Mouse (Mus musculus): Measurements from ENCODE around the gene Rnf220.

The Rnf220 gene

DNA sequence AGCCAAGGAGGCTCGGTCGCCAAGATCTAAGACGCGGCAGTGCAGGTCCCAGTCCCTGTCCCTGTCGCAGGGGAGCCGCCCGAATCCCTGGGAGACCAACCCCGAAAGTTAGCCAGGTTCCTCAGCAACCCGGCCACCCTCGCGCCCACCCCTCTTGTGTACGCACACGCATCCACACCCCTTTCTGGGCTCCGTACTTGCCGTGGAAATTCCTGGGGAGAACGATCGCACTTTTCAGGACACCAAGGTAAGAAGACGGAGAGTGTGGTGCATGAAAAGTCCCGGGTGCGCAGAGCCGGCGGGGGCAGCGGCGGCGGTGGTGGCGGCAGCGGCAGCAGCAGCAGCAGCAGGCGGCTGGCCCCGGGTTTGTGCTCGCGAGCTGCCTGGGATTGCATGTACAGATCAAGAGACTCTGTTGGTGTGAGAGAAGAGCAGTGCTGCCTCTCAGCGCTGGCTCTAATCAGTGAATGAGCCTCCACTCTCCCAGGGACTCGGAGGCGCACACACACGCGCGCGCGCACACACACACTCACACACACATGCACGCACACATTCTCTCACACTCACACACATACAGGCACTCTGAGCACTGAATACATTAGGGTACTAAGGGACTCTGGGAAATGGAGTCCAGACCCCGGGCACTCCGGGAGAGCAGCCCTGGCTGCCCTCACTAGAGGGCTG is at the start of gene Rnf220:
Gene Rnf220 (minus strand): TSS at position 571 of the 684 bp plus-strand sequence.
- DNase-seq (ENCODE audit: low spot score): peak; percentile 96

DNA sequence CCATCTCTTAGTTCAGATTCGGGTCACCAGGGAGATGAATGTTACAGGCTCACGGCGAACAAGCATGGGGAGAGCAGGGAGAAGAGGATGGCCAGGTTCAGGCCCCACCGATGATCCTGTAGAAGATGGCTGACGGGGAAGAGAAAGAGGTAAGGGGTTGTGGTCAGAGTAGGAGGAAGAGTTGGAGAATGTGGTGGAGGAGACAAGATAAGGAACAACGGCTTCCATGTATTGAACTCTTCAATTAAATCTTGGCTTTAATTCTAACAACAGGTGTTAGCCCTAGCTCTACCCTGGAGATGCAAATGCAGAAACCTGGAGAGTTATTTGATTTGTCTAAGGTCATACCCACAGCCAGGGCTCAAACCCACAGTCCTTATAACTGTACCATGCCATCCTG is 49.8 kb upstream of the Rnf220 start:
- no peak for DNase-seq (ENCODE audit: low spot score)

DNA sequence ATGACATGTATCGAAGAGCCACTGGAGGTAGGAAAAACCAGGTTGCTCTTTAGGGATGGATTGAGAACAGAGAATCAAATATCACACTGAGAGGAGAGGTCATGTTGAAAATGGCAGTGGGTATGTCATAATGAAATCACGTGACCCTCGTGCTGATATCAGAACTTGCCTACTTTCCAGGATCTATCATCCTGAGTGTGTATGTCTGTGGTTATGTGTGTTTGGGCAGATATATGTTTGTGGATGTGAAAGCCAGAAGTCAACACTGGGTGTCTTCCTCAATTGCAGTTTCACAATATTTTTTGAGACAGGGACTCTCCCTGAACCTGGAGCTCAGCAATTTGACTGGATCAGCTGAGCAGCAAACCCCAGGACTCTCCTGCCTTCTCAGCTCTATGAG is 48.6 kb upstream of the Rnf220 start:
- no peak for DNase-seq (ENCODE audit: low spot score)

DNA sequence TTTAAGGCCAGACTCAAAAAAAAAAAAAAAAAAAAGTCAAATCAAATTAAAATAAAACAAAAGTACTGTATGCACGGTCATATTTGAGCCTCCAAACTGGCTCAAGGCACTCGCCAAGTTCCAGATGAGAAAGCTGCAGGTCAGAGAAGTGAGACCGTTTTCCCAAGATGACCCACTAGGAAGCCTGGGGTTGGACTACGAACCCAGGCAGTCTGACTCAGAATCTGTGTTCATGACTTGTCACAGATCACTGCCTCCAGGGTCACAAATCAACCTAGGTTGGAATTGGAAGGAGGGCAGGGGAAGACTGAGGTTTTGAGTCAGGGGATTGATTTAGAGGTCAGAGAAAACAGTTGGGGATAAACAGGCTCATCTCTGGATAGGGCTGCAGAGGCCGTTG is 43.7 kb upstream of the Rnf220 start:
- no peak for DNase-seq (ENCODE audit: low spot score)

DNA sequence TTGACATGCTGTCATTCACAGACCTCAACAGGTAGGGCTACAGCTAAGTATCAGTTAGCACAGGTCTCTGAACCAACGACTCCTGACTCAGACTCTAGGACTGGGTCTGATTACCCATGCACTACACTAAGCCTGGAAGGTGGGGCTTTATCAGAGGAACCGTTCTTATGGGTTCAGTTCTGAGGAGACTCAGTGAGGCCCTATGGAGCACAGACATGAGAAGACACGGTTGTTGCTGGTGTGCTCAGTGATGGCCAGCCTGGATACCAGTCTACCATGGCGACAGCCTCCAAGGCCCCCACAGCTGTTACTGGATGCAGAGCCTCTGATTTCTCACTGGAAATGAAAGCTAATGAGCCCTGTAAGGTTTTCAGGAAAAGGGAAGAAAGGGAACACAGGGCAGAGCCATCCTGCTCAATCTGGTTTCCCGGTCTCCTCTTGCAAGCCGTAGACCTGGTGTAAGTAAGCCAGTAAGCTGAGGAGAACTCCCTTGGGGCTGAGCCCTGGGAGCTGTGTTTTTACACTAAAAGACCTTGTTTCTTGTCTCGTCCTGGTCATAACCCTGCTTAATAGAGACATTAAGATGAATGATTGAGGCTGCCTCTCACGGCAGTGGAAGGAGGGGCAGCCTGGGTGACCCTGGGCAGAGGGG is 42.6 kb upstream of the Rnf220 start:
- DNase-seq (ENCODE audit: low spot score): no peak

DNA sequence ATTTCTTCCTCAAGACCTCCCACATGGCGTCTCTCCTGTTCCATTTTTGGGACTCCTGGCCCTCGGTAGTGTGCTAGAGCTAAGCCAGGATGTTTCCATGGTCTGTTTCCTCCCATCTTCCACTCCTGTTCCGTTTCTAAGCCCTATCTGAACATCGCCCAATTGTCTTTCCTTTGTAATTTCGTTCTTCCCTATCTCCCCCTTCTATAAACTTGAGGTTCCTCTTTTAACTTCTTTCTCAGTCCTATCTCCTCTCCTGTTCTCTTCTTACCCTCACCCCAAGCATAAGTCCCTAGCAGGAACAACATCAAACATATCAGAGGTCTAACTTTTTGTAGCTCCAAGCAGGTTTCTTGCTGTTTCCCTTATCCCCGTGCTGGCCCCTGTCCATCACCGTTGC is 40.1 kb upstream of the Rnf220 start:
- DNase-seq (ENCODE audit: low spot score): no peak

DNA sequence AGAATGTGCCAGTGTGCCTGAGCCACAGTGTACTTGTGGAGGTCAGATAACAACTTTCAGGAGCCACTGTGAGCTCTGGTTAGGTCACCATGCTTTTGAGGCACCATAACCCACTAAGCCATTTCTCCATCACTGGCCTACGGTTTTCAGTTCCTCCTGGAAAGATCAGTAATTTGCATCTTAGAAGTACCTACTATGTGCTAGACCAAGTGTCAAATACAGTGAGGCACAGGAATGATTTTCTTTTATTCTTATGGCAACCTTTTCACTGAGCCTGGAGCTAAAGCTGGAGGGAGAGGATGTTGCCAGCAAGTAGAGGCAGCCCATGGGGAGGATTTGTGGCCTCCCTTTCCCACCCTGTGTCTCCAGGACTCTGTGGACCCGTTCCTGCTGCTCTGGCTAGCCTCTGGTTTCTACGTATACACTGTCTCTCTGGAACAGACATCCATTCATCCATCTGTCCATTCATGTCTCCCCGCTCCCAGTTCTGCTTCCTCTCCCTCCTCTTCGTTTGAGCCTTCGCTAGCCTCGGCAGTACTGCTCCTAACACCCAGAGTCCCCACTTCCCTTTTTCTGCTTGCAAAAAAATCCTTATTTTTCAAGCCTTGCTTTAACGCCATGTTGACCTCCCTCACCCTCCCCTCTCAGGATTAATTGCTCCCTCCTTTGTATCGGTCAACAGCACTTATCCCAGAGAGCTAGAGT is 38.8 kb upstream of the Rnf220 start:
- DNase-seq (ENCODE audit: low spot score): no peak

DNA sequence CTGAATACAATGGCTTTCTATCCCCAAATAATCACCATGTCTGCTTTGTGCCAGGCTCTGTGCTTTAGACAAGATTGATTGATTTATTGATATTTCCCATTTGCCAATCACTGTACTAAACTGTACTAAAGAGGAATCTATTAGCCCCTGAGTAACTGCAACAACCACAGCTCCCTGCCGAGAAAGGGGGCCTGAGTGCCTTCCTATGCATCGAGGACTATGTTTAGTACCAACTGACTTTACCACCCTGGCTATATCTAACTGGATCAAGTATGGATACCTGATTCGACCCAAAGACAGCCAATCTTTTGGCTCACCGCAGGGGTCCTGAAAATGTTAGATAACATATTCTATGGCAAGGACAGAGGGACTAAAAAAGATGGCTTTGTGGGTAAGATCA is 33.0 kb upstream of the Rnf220 start:
- DNase-seq (ENCODE audit: low spot score): no peak

DNA sequence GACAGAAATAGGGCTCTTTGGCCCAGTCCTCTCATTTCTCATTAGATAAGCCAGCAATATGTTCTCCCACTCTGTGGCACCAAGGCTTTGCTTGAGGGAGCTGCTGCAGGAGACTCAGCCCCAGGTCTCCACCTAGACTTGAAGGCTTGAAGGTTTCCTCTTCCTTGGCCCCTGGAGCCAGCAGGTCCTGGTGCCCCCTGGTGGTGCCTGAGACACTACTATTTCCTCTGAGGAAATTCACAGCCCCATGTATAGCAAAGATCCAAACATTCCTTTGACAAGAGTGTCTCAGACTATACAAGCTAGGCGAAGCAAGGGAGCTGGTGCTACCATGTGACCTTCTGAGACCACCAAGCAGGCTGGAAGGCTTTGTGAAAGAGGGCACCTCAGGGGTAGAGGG is 31.1 kb upstream of the Rnf220 start:
- peak; percentile 84 for DNase-seq (ENCODE audit: low spot score)

DNA sequence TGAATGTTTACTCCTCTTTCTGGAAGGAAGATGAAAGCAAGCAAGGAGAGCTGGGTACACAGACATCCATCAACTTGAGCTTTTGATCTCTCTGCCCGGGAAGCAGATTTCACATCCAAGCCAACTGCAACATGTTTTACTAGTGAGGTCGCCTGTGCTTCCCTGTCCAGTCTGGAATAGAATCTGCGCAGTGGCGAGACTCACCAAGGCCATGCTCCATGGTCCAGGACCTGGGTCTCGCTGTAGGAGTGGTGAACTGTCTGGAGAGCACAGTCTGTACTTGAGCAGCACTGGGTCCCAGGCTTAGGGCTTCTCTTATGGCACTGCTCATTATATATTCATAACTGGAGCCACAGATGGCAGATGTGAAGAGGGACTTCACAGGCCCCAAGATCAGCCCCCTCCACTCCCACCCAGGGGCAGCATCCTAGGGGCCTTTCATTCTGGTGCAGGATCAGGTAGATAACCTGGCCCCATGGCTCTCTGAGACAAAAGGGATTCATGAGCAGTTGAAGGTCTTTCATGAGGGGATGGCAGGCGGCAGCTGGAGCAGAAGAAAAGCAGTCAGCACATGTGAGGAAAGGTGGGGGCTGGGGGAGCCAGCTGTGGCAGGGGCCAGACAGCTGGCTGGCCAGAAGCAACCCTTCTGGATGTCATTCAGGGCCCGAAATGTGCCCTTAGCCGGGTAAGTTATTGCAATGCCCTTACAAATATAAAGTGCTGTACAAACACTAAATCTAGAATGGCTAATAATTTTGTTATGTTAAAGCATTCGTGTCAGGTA is 30.5 kb upstream of the Rnf220 start:
- DNase-seq (ENCODE audit: low spot score): peak; percentile 37

DNA sequence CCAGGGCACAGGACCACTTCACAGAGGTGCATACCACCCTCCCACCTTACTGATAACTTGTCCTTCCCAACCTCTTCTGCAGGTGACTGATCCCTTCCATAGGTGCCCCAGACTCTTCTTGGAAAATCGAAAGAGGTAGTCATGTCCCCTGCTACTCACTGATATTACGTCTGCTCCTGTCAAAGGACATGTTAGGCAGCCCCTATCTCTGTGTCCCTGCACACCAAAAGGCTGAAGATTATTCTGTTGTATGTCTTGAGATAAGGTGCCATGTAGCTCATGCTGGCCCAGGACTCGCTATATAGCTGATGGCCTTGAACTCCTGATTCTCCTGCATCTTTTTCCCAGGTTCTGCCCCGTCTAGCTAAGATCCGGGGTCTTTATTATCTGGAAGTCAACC is 29.1 kb upstream of the Rnf220 start:
- DNase-seq (ENCODE audit: low spot score): no peak

DNA sequence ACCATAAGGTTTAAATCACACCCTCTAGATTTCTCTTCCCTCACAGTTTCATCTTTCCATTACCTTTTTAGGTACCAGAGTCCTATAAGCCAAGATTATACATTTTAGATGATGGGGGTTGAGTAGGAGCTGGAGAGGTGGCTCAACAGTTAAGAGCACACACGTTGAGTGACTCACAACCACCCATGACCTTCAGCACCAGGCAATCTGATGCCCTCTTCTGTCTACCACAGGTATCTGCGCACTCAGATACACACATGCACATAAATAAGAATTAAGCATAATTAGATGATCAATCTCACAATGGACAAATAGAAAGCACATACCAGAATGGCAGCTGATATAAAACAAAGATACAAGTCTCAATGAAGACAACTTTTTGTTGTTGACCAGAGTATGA is 24.5 kb upstream of the Rnf220 start:
- no peak for DNase-seq (ENCODE audit: low spot score)

DNA sequence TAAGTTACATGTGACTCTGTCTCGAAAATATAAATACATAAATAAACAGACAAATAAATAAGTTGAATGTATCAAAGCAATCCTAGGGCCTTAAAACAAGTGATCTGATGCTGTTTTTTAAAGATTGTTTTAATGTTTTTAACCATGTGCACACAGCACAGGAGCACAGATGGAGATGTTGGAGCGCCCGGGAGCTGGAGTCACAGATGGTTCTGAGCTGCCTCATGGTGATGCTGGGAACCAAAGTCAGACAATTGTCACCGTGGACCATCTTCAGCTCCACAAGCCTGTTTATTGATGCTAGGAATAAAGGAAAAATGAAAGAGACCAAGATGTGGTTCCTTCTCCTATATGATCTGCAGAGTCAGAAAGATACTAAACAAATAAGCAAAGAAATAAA is 21.4 kb upstream of the Rnf220 start:
- no peak for DNase-seq (ENCODE audit: low spot score)

DNA sequence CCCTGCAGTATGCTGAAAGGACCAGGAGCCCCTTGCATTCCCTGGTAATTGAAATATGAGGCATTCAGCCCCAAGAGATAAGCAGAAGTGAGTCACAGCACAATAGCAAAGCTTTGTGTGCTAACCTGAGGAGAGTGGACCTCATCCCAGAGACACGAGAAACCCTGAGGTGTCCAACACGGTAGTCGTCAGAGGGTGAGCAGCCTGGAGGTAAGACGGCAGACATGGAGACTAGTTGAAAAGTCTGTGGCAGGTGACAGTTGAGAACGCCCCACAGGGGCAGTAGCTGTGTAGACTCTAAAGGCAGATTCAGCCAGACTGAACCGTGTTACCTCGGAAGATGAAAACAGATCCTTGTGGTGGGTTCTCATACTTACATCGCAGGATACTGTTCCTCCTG is 2.2 kb upstream of the Rnf220 start:
- DNase-seq (ENCODE audit: low spot score): no peak

DNA sequence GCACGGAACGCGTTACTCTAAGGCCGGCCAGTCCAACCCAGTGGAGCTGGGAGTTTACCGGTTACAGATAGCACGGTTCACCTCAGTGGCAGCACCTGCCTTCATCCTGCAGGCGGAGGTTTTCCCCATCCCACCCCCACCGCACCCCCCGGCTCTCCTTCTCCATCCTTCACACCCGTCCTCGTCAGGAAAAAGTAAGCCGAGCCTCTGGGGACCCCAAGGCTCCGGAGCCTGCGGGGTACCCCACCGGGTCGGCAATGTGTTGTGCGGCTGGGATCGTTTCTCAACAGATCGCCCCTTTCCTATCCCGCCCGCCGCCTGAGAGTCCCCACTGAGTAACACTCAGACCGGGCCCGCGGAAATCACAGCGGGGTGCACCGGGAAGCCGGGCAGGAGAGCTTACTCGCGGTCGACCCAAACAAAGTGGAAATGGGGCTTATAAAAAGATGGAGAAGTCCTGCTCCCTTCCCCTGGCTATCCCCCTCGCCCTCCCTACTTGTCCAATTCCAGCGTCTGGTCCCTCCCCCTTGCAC is 917 bp downstream of the Rnf220 start:
- no peak for DNase-seq (ENCODE audit: low spot score)

DNA sequence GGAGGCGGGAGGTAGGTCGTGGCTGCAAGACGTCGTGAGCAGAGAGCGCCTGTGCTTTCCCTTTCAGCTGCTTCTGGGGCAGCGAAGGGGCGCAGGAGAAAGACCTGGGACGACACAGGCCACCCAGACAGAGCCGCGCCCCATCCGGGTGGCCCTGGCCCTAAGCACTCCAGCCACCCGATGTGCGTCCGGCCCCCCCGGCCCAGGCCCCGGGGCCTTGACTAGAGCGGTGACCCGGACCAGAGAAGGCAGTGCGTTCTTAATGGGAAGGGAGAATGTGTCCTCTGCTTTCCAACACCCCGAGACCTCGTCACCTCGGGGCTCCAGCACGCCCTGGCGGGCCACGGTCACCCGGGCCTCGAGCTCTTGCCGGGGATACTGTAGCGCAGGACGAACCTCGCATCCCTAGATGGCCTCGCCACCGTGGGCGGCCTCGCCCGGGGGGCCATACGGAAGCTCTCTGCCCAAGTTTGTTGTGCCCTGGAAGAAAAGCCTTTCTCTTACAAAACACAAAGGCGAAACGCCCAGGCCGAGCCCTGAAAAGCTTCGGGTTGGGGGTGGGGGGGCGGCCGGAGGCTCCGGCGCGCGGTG is 1.8 kb downstream of the Rnf220 start:
- DNase-seq (ENCODE audit: low spot score): peak; percentile 65

DNA sequence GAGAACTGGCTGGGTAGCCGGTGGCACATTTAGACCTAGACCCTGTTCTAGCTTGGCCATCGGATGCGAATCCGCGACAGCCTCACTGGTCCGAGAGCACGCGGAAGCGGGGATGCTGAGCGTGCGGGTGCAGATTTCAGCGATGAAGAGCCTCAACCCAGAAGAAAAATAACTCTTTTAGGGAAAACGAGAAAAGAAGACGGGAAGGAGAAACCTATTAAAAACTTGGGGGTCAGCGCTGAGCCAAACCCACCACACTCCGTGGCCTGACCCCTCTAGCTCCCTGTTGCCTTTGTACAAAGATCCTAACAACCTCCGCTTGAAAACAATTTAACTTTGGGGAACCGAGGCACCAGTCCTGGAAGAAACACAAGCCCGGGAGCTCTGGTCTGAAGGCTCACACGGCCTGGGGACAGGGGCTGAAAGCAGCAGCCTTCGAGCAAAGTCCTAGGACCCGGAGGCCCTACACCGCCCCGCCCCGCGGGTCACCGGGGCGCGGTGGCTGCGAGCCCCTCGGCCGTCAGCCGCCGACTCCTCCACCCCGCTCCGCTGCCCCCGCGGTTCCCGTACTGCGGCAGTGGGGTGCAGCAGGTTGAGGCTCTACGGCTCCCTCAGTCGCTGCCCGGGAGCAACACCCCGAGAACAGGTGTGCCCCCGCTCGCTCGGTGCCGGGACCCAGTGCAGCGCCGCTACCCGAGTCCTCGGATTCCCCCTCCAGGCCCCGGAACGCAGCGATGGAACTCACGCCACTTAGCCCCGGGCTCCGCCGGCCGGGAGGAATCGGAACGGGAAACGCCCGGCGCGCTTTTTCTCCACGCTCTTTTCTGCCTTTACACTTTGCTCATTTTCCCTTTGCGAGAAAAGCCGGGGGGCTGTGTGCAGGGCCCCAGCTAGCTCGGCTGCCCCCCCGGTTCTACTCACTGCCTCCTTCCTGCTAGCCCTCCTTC is 2.7 kb downstream of the Rnf220 start:
- DNase-seq (ENCODE audit: low spot score): peak; percentile 68

DNA sequence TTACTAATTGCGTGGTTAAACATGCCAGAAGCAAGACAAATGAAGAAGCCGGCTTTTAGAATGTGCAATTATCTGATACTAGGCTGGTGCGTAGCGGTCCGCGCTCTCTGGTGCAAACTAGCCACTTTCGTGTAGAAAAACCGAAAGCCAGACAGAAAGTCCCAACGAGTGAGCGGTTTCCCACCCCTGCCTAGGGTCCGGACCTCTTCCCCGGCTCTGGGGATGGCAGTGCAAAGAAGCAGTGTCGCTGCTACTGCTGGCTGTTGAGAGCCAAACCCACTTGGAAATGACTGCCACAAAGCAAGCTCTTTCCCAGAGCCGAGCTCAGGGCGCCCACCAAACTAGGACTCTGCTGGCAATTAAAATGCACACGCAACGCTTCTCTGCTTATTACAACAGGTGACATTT is 3.7 kb downstream of the Rnf220 start:
- peak; percentile 59 for DNase-seq (ENCODE audit: low spot score)

DNA sequence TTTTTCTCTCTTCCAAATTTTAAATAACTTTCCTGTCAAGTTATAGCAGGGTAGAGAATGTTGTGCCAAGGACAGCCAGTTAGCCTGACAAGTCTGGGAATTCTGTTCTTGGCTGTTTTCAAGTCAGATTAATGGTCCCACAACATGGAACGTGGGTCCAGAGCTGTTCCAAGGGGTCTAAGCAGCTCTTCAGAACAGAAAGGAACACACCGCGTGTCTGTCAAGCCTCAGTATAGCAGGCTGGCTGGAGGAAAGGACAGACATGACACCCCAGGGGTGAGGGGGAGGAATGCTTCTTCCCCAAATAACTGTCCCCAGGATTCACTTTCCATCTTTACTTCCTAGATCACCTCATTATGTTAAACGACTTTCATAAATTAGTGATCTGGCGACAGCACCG is 5.0 kb downstream of the Rnf220 start:
- DNase-seq (ENCODE audit: low spot score): no peak

DNA sequence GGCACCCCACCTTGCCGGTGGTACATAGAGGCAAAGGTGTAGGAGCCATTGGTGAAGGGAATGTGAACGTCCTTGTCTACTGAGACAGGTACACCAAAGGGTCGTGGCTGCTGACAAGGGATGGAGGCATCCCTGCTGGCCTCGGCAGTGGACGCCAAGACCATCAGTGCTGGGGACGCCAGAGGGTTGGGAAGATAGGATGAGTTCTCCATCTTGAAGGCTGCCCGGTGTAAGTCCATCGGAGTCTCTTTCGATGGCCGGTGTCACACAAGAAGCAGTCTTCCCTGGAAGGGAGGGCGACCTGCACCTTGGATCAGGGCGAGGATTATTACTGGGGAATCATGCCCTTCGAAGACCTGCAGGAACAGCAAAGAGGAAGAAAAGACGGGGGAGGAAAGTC is 6.9 kb downstream of the Rnf220 start:
- no peak for DNase-seq (ENCODE audit: low spot score)

DNA sequence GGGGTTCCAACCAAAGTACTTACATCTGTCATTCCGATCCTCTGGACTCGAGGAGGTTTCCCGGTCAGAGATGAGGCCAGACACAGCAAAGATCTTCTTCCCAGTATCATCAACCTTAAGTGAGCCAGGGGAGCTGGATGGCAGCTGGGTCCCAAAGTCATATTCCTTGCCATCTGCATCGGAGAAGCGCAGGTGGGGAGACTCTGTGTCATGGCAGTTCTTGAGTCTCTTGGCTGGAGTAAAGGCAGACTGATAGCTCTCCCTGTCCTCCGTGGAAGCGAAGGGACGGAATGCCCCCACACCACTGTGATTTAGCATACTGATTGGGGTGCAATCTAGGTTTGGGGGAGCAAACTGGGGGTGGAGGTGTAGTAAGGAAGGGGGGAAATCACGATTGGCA is 7.3 kb downstream of the Rnf220 start:
- no peak for DNase-seq (ENCODE audit: low spot score)

Data from embryo, embryonic 10 days (tissue).